Mouse (Mus musculus) cerebellum, postnatal 14 days (tissue): ENCODE data around the gene Ptpro.

Source experiments
- DNase-seq, 2 experiments: peaks; one replicate each; pipeline ENCODE4 v3.0.0; 2021; ENCODE audit warnings: mixed read lengths in 2 of 2

Gene Ptpro

DNA sequence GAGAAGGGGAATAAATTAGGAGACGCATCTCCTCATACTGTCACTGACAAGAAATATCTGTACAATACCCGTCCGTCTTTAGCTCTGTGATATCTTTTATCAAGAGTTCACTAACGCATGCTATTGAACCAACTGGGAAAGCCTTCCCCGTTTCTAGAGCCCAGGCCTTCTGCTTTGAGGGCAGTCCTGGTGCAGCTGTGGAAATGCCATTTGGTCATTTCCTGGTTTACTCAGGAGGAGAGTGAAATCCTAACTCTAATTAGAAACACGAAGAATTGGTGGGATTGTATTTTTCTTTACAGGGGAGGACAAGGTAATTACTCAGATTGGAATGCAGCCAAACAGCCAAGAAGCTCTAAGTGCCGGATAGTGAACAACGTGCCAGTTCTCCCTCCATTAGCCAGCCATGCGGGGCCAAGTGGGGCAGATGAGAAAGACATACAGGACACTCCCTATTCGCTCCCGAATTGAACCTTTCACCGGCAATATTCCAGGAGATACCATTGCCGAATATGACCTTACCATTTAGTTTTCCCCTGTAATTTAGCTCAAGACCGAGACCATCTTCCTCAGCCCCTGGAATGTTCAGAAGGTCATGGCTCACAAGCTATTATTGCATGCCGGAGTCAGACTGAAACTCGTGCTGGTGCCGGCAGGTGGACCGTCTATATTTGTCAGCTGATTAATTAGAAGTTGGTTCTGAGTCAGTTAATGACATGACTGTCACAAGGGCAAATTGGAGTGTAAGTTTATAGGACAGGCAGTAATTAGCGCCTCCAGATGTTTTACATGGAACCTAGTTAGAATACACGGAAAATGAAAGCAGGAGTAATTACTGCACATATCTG is 43.1 kb downstream of the Ptpro start:
- DNase-seq: no peak

DNA sequence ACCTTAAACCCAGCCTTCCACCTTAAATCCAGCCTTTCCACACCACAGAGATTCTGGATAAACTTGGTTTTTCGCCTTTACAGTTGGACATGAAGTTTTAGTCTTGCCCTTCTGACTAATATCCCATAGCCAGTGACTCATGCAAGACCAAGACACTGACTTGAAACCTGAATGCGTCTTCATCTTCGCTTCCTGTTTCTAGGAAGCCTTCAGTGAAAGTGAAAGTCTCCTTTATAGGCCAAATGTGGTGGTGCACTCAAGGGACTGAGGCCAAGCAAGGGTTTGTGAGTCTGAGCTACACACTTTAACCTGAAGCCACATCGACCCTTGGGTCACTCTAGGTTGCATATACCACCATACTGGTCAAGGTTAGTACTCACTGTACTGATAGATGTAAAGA is 50.4 kb downstream of the Ptpro start:
- DNase-seq: no peak

DNA sequence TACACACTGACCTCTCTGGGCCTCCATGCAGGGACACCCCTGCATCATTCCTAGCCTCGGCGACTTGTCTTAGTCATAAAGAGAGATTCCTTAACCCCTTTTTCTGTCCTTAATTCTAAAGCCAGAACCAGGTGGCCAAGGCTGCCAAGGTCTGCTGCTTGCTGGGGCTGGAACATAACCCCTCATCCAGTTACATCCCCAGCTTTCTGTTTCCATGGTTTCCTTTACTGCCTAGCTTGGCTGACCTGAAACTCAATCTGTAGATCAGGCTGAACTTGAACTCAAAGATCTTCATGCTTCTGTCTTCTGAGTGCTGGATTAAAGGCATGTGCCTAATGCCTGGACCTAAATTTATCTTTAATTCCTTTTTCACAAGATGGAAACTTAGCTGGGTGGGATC is 51.7 kb downstream of the Ptpro start:
- DNase-seq: no peak

DNA sequence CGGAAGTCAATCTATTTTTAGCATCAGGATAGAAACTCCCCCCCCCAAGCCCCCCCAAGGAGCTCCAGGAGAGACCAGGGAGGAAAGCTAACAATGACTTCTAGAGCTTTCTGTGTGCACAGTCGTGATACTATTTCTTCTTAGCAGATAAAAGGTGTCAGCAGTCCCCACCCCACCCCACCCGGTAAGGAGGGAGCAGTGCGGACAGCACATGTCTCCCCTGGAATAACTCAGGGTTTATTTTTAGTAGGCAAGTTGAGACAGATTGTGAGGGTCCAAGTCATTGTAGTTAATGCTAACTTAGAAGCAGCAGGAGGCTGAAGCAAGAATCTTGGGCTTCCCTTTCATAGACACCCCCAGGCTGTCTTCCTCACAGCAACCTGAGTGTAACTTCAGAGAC is 63.1 kb downstream of the Ptpro start:
- no peak for DNase-seq

DNA sequence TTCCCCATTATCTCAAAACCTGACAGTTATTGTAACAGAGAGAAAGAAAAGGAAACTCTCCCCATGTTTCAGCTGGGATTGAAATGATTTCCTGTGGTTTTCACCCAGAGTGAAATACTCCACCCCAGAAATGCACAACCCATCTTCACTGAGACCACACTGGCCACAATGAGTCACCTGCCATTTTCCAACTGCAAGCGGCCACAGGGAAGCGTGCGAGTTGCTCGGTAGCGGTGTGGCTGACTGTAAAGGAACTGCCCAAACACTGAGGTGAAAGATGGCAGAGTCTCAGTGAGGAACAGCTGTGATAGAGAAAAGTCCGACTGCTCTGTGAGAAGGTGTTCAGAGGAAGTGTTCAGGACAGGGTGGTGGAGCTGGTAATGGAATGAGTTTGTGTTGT is 64.2 kb downstream of the Ptpro start:
- no peak for DNase-seq

DNA sequence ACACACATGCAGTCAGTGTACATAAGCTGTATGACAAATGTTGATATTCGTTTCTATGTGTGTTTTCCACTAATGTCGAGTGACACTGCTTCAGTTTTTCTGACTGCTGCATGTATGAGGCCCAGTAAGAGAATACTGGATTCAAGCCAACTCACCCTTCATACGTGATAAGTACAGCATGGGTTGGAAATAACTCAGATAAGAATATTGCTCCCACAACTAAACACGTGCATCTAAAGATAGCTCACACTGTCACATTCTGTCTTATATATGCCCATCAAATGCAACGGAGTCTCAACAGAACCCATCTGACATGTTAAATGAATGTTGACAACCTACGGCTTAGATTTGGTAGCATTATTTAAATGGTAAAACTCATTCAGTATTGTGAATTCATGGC is 65.4 kb downstream of the Ptpro start:
- no peak for DNase-seq

DNA sequence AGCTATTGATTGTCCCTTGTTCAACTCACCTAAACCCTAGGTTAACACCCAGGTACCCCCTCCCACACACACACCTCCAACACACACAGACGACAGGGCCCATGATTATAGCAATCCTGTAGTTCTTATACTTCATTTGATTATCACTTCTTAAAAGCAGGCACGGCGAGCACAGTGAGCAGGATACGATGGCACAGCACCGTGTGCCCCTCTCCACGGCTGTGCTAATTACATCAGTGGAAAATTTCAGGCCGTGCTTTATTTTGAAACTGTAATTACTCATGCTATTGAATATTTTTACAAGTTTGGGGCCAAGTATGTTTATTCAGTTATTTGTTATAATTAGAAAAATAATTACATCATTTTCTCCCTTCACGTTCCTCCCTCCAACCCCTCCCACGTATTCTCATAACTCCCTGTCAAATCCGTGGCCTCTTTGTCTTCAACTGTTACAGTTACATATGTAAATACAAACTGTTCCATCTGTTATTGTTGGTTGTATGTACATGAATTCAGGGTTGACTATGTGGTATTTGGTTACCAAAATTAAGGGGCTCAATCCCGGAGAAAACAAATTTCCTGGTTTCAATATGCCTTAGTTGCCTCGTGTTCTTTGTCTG is 66.2 kb downstream of the Ptpro start:
- DNase-seq: no peak

DNA sequence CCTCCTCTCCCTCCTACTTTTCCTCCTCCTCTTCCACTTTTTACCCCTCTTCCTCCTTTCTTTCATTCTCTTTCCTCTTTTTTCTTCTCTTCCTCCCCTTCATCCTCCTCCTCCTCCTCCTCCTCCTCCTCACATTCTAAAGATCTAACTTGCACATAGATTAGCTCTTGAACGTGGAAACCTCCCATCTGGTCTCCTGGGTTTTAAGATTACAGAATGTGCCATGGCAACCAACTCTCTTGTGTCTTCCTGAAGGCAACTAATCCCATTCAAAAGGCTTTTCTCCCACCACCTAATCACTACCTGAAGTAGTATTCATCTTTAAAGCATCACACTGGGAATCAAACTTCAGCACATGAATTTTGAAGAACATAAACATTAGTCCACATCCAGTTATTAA is 67.5 kb downstream of the Ptpro start:
- no peak for DNase-seq

DNA sequence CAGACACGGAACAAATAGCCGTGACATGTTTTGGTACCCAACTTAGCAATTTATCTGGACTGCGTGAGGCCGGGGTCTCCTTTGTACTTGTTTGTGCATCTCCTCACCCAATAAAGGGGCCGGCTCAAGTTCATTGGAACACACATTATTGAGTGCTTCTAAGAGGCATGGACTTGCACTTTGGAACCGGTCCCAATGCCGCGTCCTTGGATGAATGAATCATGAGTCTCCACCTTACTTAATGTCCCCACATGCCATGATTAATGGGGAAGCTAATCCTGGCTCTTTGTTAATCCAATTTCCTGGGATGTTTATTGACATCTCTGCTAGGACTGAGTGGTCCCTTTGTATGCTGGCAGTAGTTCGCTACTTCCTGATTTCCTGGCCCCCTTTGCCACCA is 75.6 kb downstream of the Ptpro start:
- peak in 1 of 2 experiments; percentile 38 for DNase-seq

DNA sequence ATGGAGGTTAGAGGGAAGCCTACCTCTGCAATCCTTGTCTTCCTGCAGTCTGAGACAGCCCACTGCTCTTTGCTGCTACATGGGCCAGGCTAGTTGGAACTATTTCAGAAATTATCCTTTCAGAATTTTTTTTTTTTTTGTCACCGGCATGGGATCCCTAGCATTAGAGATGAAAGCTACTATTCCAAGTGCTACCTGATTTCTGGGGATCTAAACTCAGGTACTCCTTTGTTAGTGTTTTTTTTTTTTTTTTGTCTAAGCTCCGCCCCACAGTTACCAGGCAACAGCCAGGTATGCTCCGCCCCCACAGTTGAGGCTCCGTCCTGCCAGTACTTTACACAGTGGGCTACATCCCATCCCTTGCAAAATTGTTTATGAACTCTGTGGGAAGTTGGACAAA is 76.1 kb downstream of the Ptpro start:
- no peak for DNase-seq

DNA sequence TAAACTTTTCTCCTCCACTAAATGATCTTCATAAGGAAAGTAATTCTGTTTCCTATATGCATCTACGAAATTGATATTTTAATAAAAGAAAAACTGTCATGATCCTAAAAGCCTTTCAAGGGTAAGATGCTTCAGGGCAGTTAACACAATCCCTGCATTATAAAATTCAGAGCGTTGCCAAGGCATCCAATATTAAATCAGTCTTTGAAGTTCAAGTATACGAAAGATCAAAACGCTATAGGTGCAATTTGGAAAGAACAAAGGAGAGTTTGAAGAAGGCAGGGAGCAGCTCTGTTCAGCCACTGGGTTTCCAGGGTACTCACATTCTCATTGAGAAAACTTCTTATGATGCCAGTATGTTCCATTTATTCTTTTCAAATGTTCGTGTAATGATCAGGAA is 78.7 kb downstream of the Ptpro start:
- no peak for DNase-seq

DNA sequence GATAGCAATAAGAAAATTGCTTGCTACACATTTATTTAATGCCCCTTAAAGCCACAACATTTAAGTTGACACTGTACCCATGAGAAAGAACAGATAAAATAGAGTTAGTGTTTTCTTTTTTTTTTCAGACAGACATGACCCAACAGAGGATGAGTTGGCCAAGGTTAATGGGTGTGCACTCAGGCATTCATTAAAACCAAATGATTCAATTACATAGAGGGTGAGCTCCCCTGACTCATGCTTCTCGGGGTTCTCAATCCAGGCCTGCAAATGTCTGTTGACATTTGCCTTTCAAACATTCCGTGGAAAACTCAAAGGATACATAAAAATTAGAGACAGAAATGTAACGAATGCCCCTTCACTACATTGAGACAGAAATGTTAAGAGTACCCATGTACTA is 79.7 kb downstream of the Ptpro start:
- no peak for DNase-seq

DNA sequence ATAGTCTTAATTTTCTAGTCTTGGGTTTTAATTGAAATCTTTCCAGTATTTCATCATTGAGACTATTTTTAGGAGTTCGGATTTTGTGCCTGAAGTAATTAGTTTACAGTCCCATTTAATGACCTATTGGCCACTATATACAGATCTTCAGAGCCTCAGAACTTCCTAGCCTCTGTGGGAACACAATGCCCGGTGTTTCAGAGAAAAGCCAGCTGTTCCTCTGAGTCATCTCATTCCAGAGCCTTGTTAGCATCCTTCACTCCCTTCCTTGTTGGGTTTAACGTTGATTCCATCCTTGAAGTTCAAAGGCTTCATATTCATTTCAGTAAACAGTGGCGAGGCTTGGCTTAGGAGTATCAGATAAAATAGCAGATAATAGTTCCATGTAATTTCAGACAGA is 87.0 kb downstream of the Ptpro start:
- no peak for DNase-seq

DNA sequence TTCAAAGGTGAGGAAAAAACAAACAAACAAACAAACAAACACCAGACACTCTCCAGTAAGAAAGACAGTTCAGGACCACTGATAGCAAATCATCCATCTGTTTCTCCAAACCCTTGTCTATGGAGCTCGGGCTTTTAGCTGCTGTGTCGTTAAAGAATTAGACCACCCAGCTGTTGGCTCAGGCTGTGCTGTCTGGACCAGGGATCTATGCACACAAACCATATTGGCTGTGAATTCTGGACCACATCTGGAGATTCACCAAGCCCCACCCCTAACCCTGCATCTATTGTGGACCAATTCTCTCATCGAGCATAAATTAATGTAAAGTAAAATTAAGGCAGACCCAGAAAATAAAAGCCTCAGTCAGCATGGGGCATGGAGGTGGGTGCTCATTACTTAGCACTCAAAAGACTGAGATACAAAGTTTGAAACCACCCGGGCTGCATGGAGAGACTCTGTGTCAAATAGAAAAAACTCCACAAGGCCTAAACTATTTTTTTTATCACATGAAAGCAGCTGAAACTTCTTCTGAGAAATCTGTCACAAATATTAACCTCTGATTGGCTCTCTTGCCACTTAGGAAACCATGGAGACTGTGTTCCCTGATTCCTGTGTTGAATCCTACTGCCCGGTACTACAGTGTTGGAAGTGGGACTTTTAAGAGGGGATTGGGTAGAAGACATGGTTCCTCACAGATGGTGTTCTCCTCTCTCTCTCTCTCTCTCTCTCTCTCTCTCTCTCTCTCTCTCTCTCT is 91.7 kb downstream of the Ptpro start:
- no peak for DNase-seq

DNA sequence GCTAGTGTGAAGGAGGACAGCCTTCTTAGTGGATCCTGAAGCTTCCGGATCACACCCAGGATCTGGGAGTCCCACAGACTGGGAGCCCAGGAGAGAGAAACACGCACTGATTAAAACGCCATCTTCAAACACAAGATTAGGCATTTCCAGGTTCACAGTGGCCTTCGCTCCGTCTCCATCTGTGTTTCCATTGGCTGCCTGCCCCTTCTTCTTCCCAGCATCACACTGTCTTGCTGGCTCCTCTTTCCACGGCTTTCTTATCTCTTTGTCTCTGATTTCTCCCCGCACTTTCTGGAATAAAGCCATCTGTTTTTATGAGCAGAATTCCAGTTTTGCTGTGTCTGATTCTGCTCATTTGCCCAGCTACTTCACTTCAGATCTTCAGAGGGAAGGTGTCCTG is 108.0 kb downstream of the Ptpro start:
- peak; percentile 44 to 58 for DNase-seq

DNA sequence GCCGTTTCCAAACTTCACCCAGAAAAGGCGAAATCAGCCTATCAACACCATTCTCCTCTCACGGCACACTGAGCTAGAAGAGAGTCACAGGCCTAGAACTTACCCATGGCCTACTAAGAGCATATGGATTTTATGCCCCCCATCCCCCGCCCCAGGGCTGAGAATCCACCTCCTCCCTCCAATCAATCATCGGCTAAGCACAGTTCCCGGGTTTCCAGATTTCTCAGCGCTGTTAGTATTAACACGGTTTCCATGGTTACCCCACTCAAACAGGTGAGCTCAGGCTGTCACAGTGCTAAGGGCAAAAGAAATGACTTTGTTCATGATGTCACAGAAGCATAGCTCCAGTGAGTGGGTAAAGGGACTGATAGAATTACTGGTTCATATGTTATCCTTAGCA is 110.1 kb downstream of the Ptpro start:
- no peak for DNase-seq

DNA sequence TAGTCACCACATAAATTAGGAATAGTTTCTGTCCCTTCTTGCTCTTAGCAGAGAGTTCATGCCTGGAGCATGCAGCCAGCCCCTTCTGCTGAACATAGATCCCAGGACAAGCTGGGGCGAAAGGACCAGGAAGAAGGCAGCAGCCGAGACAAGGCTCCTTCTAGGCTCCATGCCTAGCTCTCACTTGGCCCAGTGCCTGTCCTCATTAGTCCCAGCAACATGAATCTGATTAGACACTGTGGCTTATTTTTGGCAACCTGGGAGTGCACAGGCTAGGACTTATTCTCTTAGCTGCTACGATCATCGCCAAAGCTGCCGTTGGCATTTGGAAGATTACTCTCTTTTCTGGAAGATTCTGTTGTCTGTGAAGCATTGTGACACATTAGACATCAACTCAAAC is 112.6 kb downstream of the Ptpro start:
- DNase-seq: peak; percentile 94 to 95

DNA sequence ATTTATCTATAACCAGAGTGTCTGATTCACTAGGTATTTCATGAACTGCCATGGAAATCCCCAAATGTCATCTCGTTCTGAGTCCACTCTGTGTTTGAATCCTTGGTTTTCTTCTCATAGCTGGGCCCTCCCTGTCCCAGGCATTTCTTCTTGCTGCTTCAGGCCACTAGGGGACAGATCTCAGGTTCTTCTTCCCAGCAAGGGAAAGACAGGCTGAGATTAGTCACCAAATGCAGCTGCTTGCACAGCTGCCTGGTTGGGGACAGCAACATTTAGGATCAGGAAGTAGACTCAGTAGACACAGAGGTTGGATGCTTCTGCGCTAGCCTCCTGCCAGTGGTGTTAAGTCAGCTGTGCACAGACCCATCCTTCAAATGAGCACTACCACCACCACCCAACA is 113.5 kb downstream of the Ptpro start:
- DNase-seq: no peak

DNA sequence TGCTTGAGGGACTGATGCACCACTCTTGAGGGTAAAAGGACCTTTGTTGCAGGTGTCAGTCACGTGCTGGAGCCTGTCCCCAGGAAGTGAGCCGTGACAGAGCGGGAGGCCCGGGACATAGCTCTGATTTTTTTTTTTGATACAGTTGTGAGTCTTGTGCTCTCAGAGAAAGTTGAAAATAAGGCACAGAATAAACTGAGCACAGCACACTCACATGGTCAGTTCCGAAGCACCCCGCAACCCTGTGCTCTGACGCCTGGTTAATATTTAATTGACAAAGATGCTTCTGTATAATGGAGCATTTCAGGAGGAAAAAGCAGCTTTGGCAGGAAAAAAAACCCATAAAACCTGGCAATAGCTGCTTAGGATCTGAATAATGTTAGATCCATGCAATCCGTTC is 118.6 kb downstream of the Ptpro start:
- DNase-seq: no peak

DNA sequence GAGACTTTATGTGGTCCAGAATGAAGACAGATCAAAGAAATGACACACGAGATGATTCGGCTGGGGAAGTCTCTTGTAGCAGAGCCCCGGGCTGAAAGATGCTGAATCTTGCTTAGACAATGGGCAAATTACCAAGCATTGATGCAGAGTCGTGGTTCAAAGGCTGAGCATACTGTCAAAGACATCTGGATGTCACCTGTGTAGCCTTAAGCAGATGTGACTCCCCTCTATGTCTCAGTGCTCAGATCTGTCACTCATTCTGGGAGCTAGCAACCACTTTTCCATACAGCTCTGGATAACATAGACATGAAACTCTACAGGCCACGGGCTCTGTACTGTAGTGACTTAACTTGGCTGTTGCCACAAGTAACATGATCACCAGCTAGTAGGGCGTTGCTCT is 119.3 kb downstream of the Ptpro start:
- no peak for DNase-seq

DNA sequence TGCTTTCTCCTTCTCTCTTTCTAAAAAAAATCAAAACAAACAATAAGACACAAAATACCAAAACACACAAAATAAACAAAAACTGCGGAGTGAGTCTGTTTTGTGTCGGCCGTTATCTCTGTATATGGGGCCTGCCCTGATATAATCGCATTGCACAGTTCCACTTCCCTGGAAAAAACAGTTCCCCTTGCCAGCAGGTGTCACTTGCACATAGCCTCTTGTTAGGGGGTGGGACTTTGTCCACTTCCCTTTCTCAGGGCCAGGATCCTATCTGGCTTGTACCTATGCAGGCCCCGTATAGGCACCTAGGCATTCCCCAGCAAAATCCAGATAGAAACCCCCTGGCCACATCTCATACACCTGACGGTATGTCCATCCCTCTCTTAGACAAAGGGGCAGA is 121.8 kb downstream of the Ptpro start:
- no peak for DNase-seq

DNA sequence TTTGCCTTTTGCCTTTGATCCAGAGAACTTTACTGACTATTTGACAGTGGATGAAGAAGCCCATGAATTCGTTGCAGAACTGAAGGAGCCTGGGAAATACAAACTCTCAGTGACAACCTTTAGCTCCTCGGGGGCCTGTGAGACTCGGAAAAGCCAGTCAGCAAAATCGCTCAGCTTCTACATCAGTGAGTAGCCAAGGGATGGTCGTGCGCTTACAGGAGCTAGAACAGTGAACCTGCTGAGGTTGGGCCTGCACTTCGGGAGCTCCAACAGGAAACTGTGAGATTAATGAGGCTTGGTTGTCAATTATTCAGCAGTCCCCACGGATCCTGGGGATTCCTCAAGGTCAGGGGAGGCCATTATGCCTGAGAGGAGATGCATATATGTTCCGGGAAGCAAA is 130.4 kb downstream of the Ptpro start:
- no peak for DNase-seq

DNA sequence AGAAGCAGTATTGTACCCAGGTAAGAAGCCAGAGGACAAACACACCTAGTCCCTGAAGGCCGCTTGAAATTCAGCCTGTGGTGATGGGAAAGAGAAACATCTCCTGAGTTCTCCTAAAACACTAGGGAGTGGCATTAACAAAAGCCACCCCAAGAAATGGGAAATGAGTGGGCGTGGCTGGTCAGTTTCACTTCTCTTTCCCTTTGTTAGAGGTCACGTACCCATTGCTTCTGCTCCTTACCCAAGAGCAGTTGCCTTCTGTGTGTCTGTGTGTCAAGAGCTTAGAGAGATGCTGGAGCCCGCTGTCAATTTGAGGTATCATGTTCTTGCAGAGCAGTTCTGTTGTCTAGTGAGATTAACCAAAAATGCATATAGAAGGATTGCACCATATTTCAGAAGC is 134.2 kb downstream of the Ptpro start:
- DNase-seq: no peak

DNA sequence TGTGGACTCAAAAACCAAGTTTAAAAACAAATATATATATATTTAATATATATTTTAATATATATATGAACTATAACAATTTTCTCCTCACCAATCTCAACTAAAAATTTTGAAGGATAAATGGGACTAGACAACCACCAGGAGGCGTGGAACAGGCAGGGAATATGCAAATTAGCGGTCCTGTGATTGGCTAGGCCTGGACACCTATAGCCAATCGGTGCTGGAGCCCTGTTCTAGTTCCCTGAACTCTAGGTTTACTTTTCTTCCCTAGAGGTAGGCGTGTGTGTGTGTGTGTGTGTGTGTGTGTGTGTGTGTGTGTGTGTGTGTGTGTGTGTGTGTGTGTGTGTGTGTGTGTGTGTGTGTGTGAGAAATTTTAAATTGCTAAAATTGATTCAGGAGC is 134.8 kb downstream of the Ptpro start:
- DNase-seq: no peak
